22 mouse cellular contexts compared by ENCODE assay signal in genomic region chr17:79511218-79511617, GRCm38 (mm10).
DNase-seq lines count a peak whose midpoint lies in the region; ATAC-seq and TF ChIP-seq lines count a peak whose summit lies in the region.
"Had no signal": no experiment of that assay in that cellular context is flagged by ENCODE, and none has a peak within 500 bp of the region (broad histone marks: within the 10 kb centered on the region; RNA-seq: fewer than 3 reads in every experiment).

No protein-coding gene starts in this region.

- no peak overlapping the region for H3K4me3 ChIP-seq in neural tube, embryonic 12.5 days
- H3K4me3 ChIP-seq in neural tube, embryonic 15.5 days (replicated peaks) = no peak overlapping the region
- no peak overlapping the region for H3K4me3 ChIP-seq in limb, embryonic 14.5 days (replicated peaks; ENCODE audit: low read length)
- H3K4me3 ChIP-seq: embryonic facial prominence, embryonic 13.5 days; forebrain, embryonic 12.5 days; heart, adult 2 months; heart, embryonic 13.5 days; hindbrain, embryonic 12.5 days had no signal

- H3K27ac ChIP-seq in neural tube, embryonic 12.5 days = no peak overlapping the region
- no peak overlapping the region for H3K27ac ChIP-seq in neural tube, embryonic 15.5 days (replicated peaks)
- H3K27ac ChIP-seq in limb, embryonic 14.5 days (replicated peaks; ENCODE audit: low read depth, low read length) = no peak overlapping the region
- H3K27ac ChIP-seq: embryonic facial prominence, embryonic 13.5 days; forebrain, embryonic 12.5 days; heart, adult 2 months; heart, embryonic 13.5 days; hindbrain, embryonic 12.5 days had no signal

- no peak overlapping the region for H3K4me2 ChIP-seq in neural tube, embryonic 12.5 days (replicated peaks)
- H3K4me2 ChIP-seq in neural tube, embryonic 15.5 days = no peak overlapping the region
- no peak overlapping the region for H3K4me2 ChIP-seq in limb, embryonic 14.5 days (replicated peaks; ENCODE audit: low read depth, low read length, severe bottlenecking)
- H3K4me2 ChIP-seq: embryonic facial prominence, embryonic 13.5 days; forebrain, embryonic 12.5 days; heart, embryonic 13.5 days; hindbrain, embryonic 12.5 days had no signal

- no peaks in the 10 kb centered on the region for H3K4me1 ChIP-seq in neural tube, embryonic 12.5 days
- 0 out of 2 replicates have a peak, but pooled peaks cover 3% of the 10 kb centered on the region for H3K4me1 ChIP-seq in neural tube, embryonic 15.5 days
- H3K4me1 ChIP-seq in limb, embryonic 14.5 days (ENCODE audit: control insufficient read depth, insufficient read depth, low read length) = peaks cover 18% of the 10 kb centered on the region
- H3K4me1 ChIP-seq: forebrain, embryonic 12.5 days; hindbrain, embryonic 12.5 days had no signal

- WGBS in neural tube, embryonic 12.5 days = 54% methylated on average over 9 of the region's 9 CpGs
- 44% methylated on average over 9 of the region's 9 CpGs for WGBS in neural tube, embryonic 15.5 days
- 42% methylated on average over 9 of the region's 9 CpGs for WGBS in limb, embryonic 14.5 days

- no peaks in the 10 kb centered on the region for H3K9me3 ChIP-seq in neural tube, embryonic 12.5 days
- H3K9me3 ChIP-seq in neural tube, embryonic 15.5 days (replicated peaks) = no peaks in the 10 kb centered on the region
- H3K9me3 ChIP-seq in limb, embryonic 14.5 days (ENCODE audit: control insufficient read depth, low read length) = no peaks in the 10 kb centered on the region
- H3K9me3 ChIP-seq: embryonic facial prominence, embryonic 13.5 days; forebrain, embryonic 12.5 days; heart, embryonic 13.5 days; hindbrain, embryonic 12.5 days had no signal

- no peak overlapping the region for H3K9ac ChIP-seq in neural tube, embryonic 12.5 days
- H3K9ac ChIP-seq in neural tube, embryonic 15.5 days (replicated peaks) = no peak overlapping the region
- H3K9ac ChIP-seq in limb, embryonic 14.5 days (ENCODE audit: low read depth, low read length, severe bottlenecking) = no peak overlapping the region
- H3K9ac ChIP-seq: embryonic facial prominence, embryonic 13.5 days; forebrain, embryonic 12.5 days; heart, embryonic 13.5 days; hindbrain, embryonic 12.5 days had no signal

- ATAC-seq in neural tube, embryonic 12.5 days (ENCODE audit: low FRiP score, low read depth) = peak; percentile 50; the same call in 1 of the 2 replicates
- no peak for ATAC-seq in neural tube, embryonic 15.5 days (ENCODE audit: low FRiP score)
- no peak for ATAC-seq in limb, embryonic 14.5 days (ENCODE audit: low FRiP score, low read depth)
- ATAC-seq: forebrain, embryonic 16.5 days; hindbrain, embryonic 16.5 days; inflammation-experienced regulatory T-cells, adult 6 months; Patski had no signal

- no peaks in the 10 kb centered on the region for H3K36me3 ChIP-seq in neural tube, embryonic 12.5 days
- H3K36me3 ChIP-seq in neural tube, embryonic 15.5 days = no peaks in the 10 kb centered on the region
- H3K36me3 ChIP-seq in limb, embryonic 14.5 days (ENCODE audit: control insufficient read depth, insufficient read depth, low read length) = no peaks in the 10 kb centered on the region
- H3K36me3 ChIP-seq: embryonic facial prominence, embryonic 13.5 days; forebrain, embryonic 12.5 days; heart, embryonic 13.5 days; hindbrain, embryonic 12.5 days had no signal

- peak; percentile 9 for DNase-seq in embryo, embryonic 10.5 days (ENCODE audit: low spot score)
- no peak for DNase-seq in embryo, embryonic 10 days (ENCODE audit: low spot score)
- DNase-seq in limb, embryonic 14.5 days (ENCODE audit: low spot score) = peak; percentile 32
- no peak for DNase-seq in kidney, postnatal 25 days
- DNase-seq: adrenal gland, postnatal 25 days; cerebellum, adult 11 months; cerebellum, adult 8-10 months; cerebellum, postnatal 14 days; gastrocnemius, postnatal 10 days; heart, adult 2 months; heart, postnatal 4 days had no signal

- TF ChIP-seq POLR2A in limb, embryonic 14.5 days (IDR thresholded peaks at IDR 0.05; ENCODE audit: borderline replicate concordance, extremely low read depth, insufficient read depth, insufficient read length) = no peak

- H3K27me3 ChIP-seq in neural tube, embryonic 12.5 days (replicated peaks) = no peaks in the 10 kb centered on the region
- no peaks in the 10 kb centered on the region for H3K27me3 ChIP-seq in neural tube, embryonic 15.5 days (replicated peaks)
- no peaks in the 10 kb centered on the region for H3K27me3 ChIP-seq in limb, embryonic 14.5 days (ENCODE audit: control insufficient read depth, insufficient read depth, low read length)
- H3K27me3 ChIP-seq: CH12.LX; embryonic facial prominence, embryonic 13.5 days; forebrain, embryonic 12.5 days; heart, embryonic 13.5 days; hindbrain, embryonic 12.5 days; Patski had no signal

Comparison
In these comparisons a context has a peak if more than half of its experiments do, and no peak if none do; other contexts are left out.
1. DNase-seq: peak in embryo, embryonic 10.5 days (single experiment) and limb, embryonic 14.5 days (single experiment); none in embryo, embryonic 10 days (single experiment) and kidney, postnatal 25 days (0 of 2).